Mouse (Mus musculus): ENCODE results near the gene Rbfox3.

Rbfox3 gene

GRCm38 (mm10) chr11:118614126-118614525 lies 297.3 kb downstream of the Rbfox3 start:
- no peak for DNase-seq (ENCODE audit: extremely low read depth, insufficient read length, low spot score)

GRCm38 (mm10) chr11:118610128-118610527 lies 301.3 kb downstream of the Rbfox3 start:
- no peak for DNase-seq (ENCODE audit: extremely low read depth, insufficient read length, low spot score)

GRCm38 (mm10) chr11:118609236-118610000 lies 302.0 kb downstream of the Rbfox3 start:
- DNase-seq (ENCODE audit: extremely low read depth, insufficient read length, low spot score) = no peak

GRCm38 (mm10) chr11:118607927-118608326 lies 303.5 kb downstream of the Rbfox3 start:
- no peak for DNase-seq (ENCODE audit: extremely low read depth, insufficient read length, low spot score)

GRCm38 (mm10) chr11:118605570-118605969 lies 305.8 kb downstream of the Rbfox3 start:
- no peak for DNase-seq (ENCODE audit: extremely low read depth, insufficient read length, low spot score)

- DNase-seq (ENCODE audit: extremely low read depth, insufficient read length, low spot score) = no peak
Measured at GRCm38 (mm10) chr11:118604206-118604605, 307.2 kb downstream of the Rbfox3 start.

GRCm38 (mm10) chr11:118603126-118603525 lies 308.3 kb downstream of the Rbfox3 start:
- no peak for DNase-seq (ENCODE audit: extremely low read depth, insufficient read length, low spot score)

GRCm38 (mm10) chr11:118601484-118601883 lies 309.9 kb downstream of the Rbfox3 start:
- no peak for DNase-seq (ENCODE audit: extremely low read depth, insufficient read length, low spot score)

GRCm38 (mm10) chr11:118600168-118600567 lies 311.2 kb downstream of the Rbfox3 start:
- no peak for DNase-seq (ENCODE audit: extremely low read depth, insufficient read length, low spot score)

GRCm38 (mm10) chr11:118598726-118599125 lies 312.7 kb downstream of the Rbfox3 start:
- DNase-seq (ENCODE audit: extremely low read depth, insufficient read length, low spot score) = no peak

- DNase-seq (ENCODE audit: extremely low read depth, insufficient read length, low spot score) = peak; percentile 43
Measured at GRCm38 (mm10) chr11:118584826-118585225, 326.6 kb downstream of the Rbfox3 start.

- DNase-seq (ENCODE audit: extremely low read depth, insufficient read length, low spot score) = no peak
Measured at GRCm38 (mm10) chr11:118583989-118584388, 327.4 kb downstream of the Rbfox3 start.

- no peak for DNase-seq (ENCODE audit: extremely low read depth, insufficient read length, low spot score)
Measured at GRCm38 (mm10) chr11:118583573-118583972, 327.8 kb downstream of the Rbfox3 start.

GRCm38 (mm10) chr11:118581019-118581418 lies 330.4 kb downstream of the Rbfox3 start:
- no peak for DNase-seq (ENCODE audit: extremely low read depth, insufficient read length, low spot score)

- DNase-seq (ENCODE audit: extremely low read depth, insufficient read length, low spot score) = no peak
Measured at GRCm38 (mm10) chr11:118579622-118580021, 331.8 kb downstream of the Rbfox3 start.

- no peak for DNase-seq (ENCODE audit: extremely low read depth, insufficient read length, low spot score)
Measured at GRCm38 (mm10) chr11:118577271-118577670, 334.1 kb downstream of the Rbfox3 start.

GRCm38 (mm10) chr11:118576611-118577010 lies 334.8 kb downstream of the Rbfox3 start:
- DNase-seq (ENCODE audit: extremely low read depth, insufficient read length, low spot score) = no peak

GRCm38 (mm10) chr11:118574418-118574817 lies 337.0 kb downstream of the Rbfox3 start:
- DNase-seq (ENCODE audit: extremely low read depth, insufficient read length, low spot score) = no peak

GRCm38 (mm10) chr11:118573569-118573968 lies 337.8 kb downstream of the Rbfox3 start:
- DNase-seq (ENCODE audit: extremely low read depth, insufficient read length, low spot score) = no peak

GRCm38 (mm10) chr11:118573000-118573399 lies 338.4 kb downstream of the Rbfox3 start:
- no peak for DNase-seq (ENCODE audit: extremely low read depth, insufficient read length, low spot score)

GRCm38 (mm10) chr11:118570164-118570563 lies 341.2 kb downstream of the Rbfox3 start:
- DNase-seq (ENCODE audit: extremely low read depth, insufficient read length, low spot score) = no peak

GRCm38 (mm10) chr11:118569571-118570062 lies 341.8 kb downstream of the Rbfox3 start:
- DNase-seq (ENCODE audit: extremely low read depth, insufficient read length, low spot score) = no peak
